Mouse (Mus musculus) ES-Bruce4 (cell line): Measurements from ENCODE around the gene Recql.

Experiments
- CTCF ChIP-seq: IDR thresholded peaks from one replicate; pipeline ENCODE4 v1.8.1; 2011; ENCODE audit warnings: low read depth, low read length
- EP300 ChIP-seq: IDR thresholded peaks from 2 replicates; pipeline ENCODE4 v1.6.1; 2011; ENCODE audit warnings: low read depth, low read length; ENCODE audit not compliant: insufficient read depth
- POLR2A ChIP-seq: IDR thresholded peaks from one replicate; pipeline ENCODE4 v1.8.1; 2011; ENCODE audit warnings: low read length; ENCODE audit not compliant: insufficient read depth

GRCm38 (mm10) chr6:142389101-142389500 lies 2.2 kb upstream of the Recql start:
- TF ChIP-seq CTCF (no peak), POLR2A (no peak), EP300 (no peak)
